8 mouse cellular contexts compared by ENCODE assay signal in the genomic region with DNA sequence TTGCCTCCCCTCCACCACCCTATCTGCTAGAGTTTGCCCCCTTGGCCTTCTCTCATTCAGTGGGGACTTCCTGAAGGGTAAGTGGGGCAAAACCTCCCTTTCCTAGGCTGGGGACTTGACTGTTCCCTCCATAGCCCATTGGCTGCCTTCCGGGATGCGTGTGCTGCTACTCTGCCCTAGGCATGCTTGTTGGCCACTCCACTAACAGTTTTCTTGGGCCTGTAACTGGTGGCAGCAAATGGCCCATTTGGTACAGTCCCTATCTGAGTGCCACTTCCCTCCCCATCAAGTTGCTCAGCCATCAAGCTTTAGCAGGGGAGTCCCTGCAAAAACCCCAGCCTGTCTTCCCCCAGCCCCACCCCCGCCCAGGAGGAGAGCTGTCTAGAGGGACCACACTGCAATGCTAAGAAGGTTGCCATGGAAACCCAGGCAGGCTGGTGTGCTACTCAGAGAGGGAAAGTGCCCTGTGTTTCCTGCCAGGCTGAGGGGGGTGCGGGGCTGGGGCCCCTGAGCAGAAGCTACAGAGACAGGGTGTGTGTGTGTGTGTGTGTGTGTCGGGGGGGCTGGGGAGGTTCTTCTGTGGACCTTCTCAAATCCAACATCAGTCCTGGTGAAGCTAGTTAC. TPM values are rescaled to one million over a fixed set of nuclear protein-coding genes. Genes with fewer than 3 reads are reported as not detected.
A peak's percentile ranks its signal among the peaks of the same experiment; 100 is the strongest.
DNase-seq lines count a peak whose midpoint lies in the region; ATAC-seq and TF ChIP-seq lines count a peak whose summit lies in the region.

No protein-coding gene starts in this region.

- ATAC-seq in intestine, embryonic 14.5 days (replicated peaks; ENCODE audit: low FRiP score, low TSS enrichment, low read depth), result 0 out of 2 replicates have a peak, but pooled peaks have one; percentile 38
- ATAC-seq in intestine, postnatal 0 days, result no peak
- ATAC-seq in midbrain, embryonic 13.5 days, result peak; percentile 93

- WGBS in intestine, embryonic 14.5 days, result 39% methylated on average over 5 of the region's 5 CpGs
- 55% methylated on average over 5 of the region's 5 CpGs for WGBS in intestine, postnatal 0 days
- WGBS in midbrain, embryonic 13.5 days, result 28% methylated on average over 5 of the region's 5 CpGs
- WGBS in heart, adult 2 months, result 53% methylated on average over 5 of the region's 5 CpGs

- no peaks in the 10 kb centered on the region for H3K79me2 ChIP-seq in heart, adult 2 months (replicated peaks; ENCODE audit: control insufficient read depth, insufficient read depth, low read length)

- H3K27ac ChIP-seq in intestine, embryonic 14.5 days (ENCODE audit: low read depth), result no peak overlapping the region
- no peak overlapping the region for H3K27ac ChIP-seq in intestine, postnatal 0 days (ENCODE audit: low read depth, low read length)
- H3K27ac ChIP-seq in midbrain, embryonic 13.5 days, result no peak overlapping the region
- H3K27ac ChIP-seq in heart, adult 2 months, result no peak overlapping the region

- no peak overlapping the region for H3K4me2 ChIP-seq in intestine, embryonic 14.5 days (ENCODE audit: low read length)
- no peak overlapping the region for H3K4me2 ChIP-seq in intestine, postnatal 0 days (replicated peaks; ENCODE audit: low read depth)
- H3K4me2 ChIP-seq in midbrain, embryonic 13.5 days (replicated peaks), result peak overlapping the region; percentile 26; the same call in 1 of the 2 replicates

- no peak for TF ChIP-seq POLR2A in heart, adult 2 months (IDR thresholded peaks at IDR 0.05; ENCODE audit: insufficient read depth, low read depth, low read length)

- peaks cover 7% of the 10 kb centered on the region; the same call in 1 of the 2 replicates for H3K4me1 ChIP-seq in intestine, embryonic 14.5 days (replicated peaks; ENCODE audit: control insufficient read depth, insufficient read depth, low read length)
- no peaks in the 10 kb centered on the region for H3K4me1 ChIP-seq in intestine, postnatal 0 days (replicated peaks; ENCODE audit: control insufficient read depth, insufficient read depth, low read length)
- H3K4me1 ChIP-seq in midbrain, embryonic 13.5 days (replicated peaks), result peaks cover 50% of the 10 kb centered on the region
- H3K4me1 ChIP-seq in heart, adult 2 months (ENCODE audit: control insufficient read depth, insufficient read depth, low read length), result peaks cover 1% of the 10 kb centered on the region

- H3K9ac ChIP-seq in intestine, embryonic 14.5 days (ENCODE audit: low read length), result no peak overlapping the region
- no peak overlapping the region for H3K9ac ChIP-seq in intestine, postnatal 0 days (ENCODE audit: low read depth, low read length)
- no peak overlapping the region for H3K9ac ChIP-seq in midbrain, embryonic 13.5 days (replicated peaks)
- H3K9ac ChIP-seq in heart, adult 2 months (ENCODE audit: low read depth, low read length), result no peak overlapping the region

- no peak for TF ChIP-seq EP300 in heart, adult 2 months (IDR thresholded peaks at IDR 0.05; ENCODE audit: insufficient read depth, low read depth, low read length)

- no peaks in the 10 kb centered on the region for H3K9me3 ChIP-seq in intestine, embryonic 14.5 days (ENCODE audit: control insufficient read depth, low read length)
- no peaks in the 10 kb centered on the region for H3K9me3 ChIP-seq in intestine, postnatal 0 days (ENCODE audit: control insufficient read depth)
- H3K9me3 ChIP-seq in midbrain, embryonic 13.5 days, result no peaks in the 10 kb centered on the region

- TF ChIP-seq CTCF in intestine, postnatal 0 days (IDR thresholded peaks at IDR 0.05; ENCODE audit: low read depth), result no peak
- TF ChIP-seq CTCF in heart, adult 2 months (IDR thresholded peaks at IDR 0.05), result no peak

- DNase-seq in intestine, embryonic 14.5 days (ENCODE audit: low spot score), result no peak
- peak; percentile 57 to 73 for DNase-seq in frontal cortex, postnatal 10 days (ENCODE audit: low spot score in 2 of 2)
- peak; percentile 35 to 53 for DNase-seq in thymus, postnatal 10 days (ENCODE audit: low spot score in 2 of 2)
- no peak for DNase-seq in spleen, adult 18-20 months
- DNase-seq in heart, adult 2 months, result no peak
- no peak for DNase-seq in lung, postnatal 14 days

- H3K36me3 ChIP-seq in intestine, embryonic 14.5 days (ENCODE audit: control insufficient read depth, insufficient read depth, low read length), result no peaks in the 10 kb centered on the region
- H3K36me3 ChIP-seq in intestine, postnatal 0 days (ENCODE audit: control insufficient read depth, insufficient read depth), result no peaks in the 10 kb centered on the region
- H3K36me3 ChIP-seq in midbrain, embryonic 13.5 days, result no peaks in the 10 kb centered on the region
- H3K36me3 ChIP-seq in heart, adult 2 months (ENCODE audit: control insufficient read depth, insufficient read depth, low read length), result no peaks in the 10 kb centered on the region

- H3K27me3 ChIP-seq in intestine, embryonic 14.5 days (replicated peaks; ENCODE audit: control insufficient read depth, insufficient read depth, low read length), result no peaks in the 10 kb centered on the region
- no peaks in the 10 kb centered on the region for H3K27me3 ChIP-seq in intestine, postnatal 0 days (replicated peaks; ENCODE audit: control insufficient read depth, insufficient read depth, low read length)
- peaks cover 31% of the 10 kb centered on the region for H3K27me3 ChIP-seq in midbrain, embryonic 13.5 days
- H3K27me3 ChIP-seq in heart, adult 2 months (ENCODE audit: control insufficient read depth, insufficient read depth, low read length), result no peaks in the 10 kb centered on the region

- intact Hi-C loops in heart, adult 2 months (cut with DNase I), result no loop called here

- H3K4me3 ChIP-seq in intestine, embryonic 14.5 days (ENCODE audit: low read depth, low read length), result no peak overlapping the region
- no peak overlapping the region for H3K4me3 ChIP-seq in intestine, postnatal 0 days (ENCODE audit: low read depth, low read length)
- no peak overlapping the region for H3K4me3 ChIP-seq in midbrain, embryonic 13.5 days (replicated peaks)
- no peak overlapping the region for H3K4me3 ChIP-seq in heart, adult 2 months

RNA-seq across cellular contexts. Expression of gene Rims3, which starts 27.5 kb away (rescaled TPM):
- polyA plus RNA-seq in intestine, embryonic 14.5 days (2014; fragmentation: Nextera tagmentation; extraction: Ambion mirVana), result 2.2 and 2.5 TPM in 2 replicates
- 0.77 and 0.95 TPM in 2 replicates for polyA plus RNA-seq in intestine, postnatal 0 days (2015; fragmentation: Nextera tagmentation; extraction: Ambion mirVana)
- polyA plus RNA-seq in midbrain, embryonic 13.5 days (2015; fragmentation: Nextera tagmentation; extraction: Ambion mirVana), result 9.8 and 11.0 TPM in 2 replicates
- under 1 TPM; 0.05 TPM for total RNA-seq in heart, adult 2 months (2021)
- 0.09 and 0.12 TPM in 2 replicates for polyA plus RNA-seq in heart, adult 2 months (2012; rRNA removed)

RNA-seq across cellular contexts. Expression of gene Exo5, which starts 42.7 kb away (rescaled TPM):
- 22.4 and 24.3 TPM in 2 replicates for polyA plus RNA-seq in intestine, embryonic 14.5 days (2014; fragmentation: Nextera tagmentation; extraction: Ambion mirVana)
- 12.3 and 12.6 TPM in 2 replicates for polyA plus RNA-seq in intestine, postnatal 0 days (2015; fragmentation: Nextera tagmentation; extraction: Ambion mirVana)
- 39.2 and 44.5 TPM in 2 replicates for polyA plus RNA-seq in midbrain, embryonic 13.5 days (2015; fragmentation: Nextera tagmentation; extraction: Ambion mirVana)
- total RNA-seq in heart, adult 2 months (2021), result 1 to 10 TPM; 1.8 to 3.0 TPM
- 1.6 and 2.3 TPM in 2 replicates for polyA plus RNA-seq in heart, adult 2 months (2012; rRNA removed)

RNA-seq across cellular contexts. Expression of gene Nfyc, which starts 50.7 kb away (rescaled TPM):
- 101 and 109 TPM in 2 replicates for polyA plus RNA-seq in intestine, embryonic 14.5 days (2014; fragmentation: Nextera tagmentation; extraction: Ambion mirVana)
- 47.7 and 49.8 TPM in 2 replicates for polyA plus RNA-seq in intestine, postnatal 0 days (2015; fragmentation: Nextera tagmentation; extraction: Ambion mirVana)
- polyA plus RNA-seq in midbrain, embryonic 13.5 days (2015; fragmentation: Nextera tagmentation; extraction: Ambion mirVana), result 87.1 and 88.8 TPM in 2 replicates
- total RNA-seq in heart, adult 2 months (2021), result 10 to 100 TPM; 46.0 to 50.6 TPM
- polyA plus RNA-seq in heart, adult 2 months (2012; rRNA removed), result 179 and 212 TPM in 2 replicates

Comparison
In these comparisons a context has a peak if more than half of its experiments do, and no peak if none do; other contexts are left out.
1. DNase-seq: peak in frontal cortex, postnatal 10 days (2 of 2) and thymus, postnatal 10 days (2 of 2); none in intestine, embryonic 14.5 days (single experiment), spleen, adult 18-20 months (0 of 2), heart, adult 2 months (0 of 2) and lung, postnatal 14 days (single experiment).